Mouse (Mus musculus): ENCODE data around the gene Gpx7. TPM values are rescaled to one million over a fixed set of nuclear protein-coding genes. Genes with fewer than 3 reads are reported as not detected.

Gpx7 gene
- polyA plus RNA-seq, 1 experiment from 2014 or later: 66.1 TPM

Other genes with a start within 250 kb of the Gpx7 start
- 14.5 and 14.6 TPM in 2 replicates for gene Echdc2, start 241.5 kb downstream of the Gpx7 start, polyA plus RNA-seq (2016; fragmentation: Nextera tagmentation; extraction: Ambion mirVana)
- gene Zyg11a, start 188.9 kb downstream of the Gpx7 start, polyA plus RNA-seq (2016; fragmentation: Nextera tagmentation; extraction: Ambion mirVana): 0.13 TPM in 1 of 2 replicates, not detected in the other
- gene Zyg11b, start 105.9 kb downstream of the Gpx7 start, polyA plus RNA-seq (2016; fragmentation: Nextera tagmentation; extraction: Ambion mirVana): 11.0 and 12.1 TPM in 2 replicates
- gene Coa7, start 78.8 kb downstream of the Gpx7 start, polyA plus RNA-seq (2016; fragmentation: Nextera tagmentation; extraction: Ambion mirVana): 46.6 and 46.8 TPM in 2 replicates
- 1.1 and 1.4 TPM in 2 replicates for gene Shisal2a, start 23.6 kb downstream of the Gpx7 start, polyA plus RNA-seq (2016; fragmentation: Nextera tagmentation; extraction: Ambion mirVana)
- gene Tut4, start 52.5 kb upstream of the Gpx7 start, polyA plus RNA-seq (2016; fragmentation: Nextera tagmentation; extraction: Ambion mirVana): 54.4 and 61.2 TPM in 2 replicates
- 58.3 and 61.2 TPM in 2 replicates for gene Prpf38a, start 172.4 kb upstream of the Gpx7 start, polyA plus RNA-seq (2016; fragmentation: Nextera tagmentation; extraction: Ambion mirVana)
- 6.2 and 7.2 TPM in 2 replicates for gene Orc1, start 172.5 kb upstream of the Gpx7 start, polyA plus RNA-seq (2016; fragmentation: Nextera tagmentation; extraction: Ambion mirVana)
- 18.9 and 19.3 TPM in 2 replicates for gene Cc2d1b, start 213.0 kb upstream of the Gpx7 start, polyA plus RNA-seq (2016; fragmentation: Nextera tagmentation; extraction: Ambion mirVana)